Mouse (Mus musculus): Measurements from ENCODE around the gene Zmynd15. TPM values are rescaled to one million over a fixed set of nuclear protein-coding genes. Genes with fewer than 3 reads are reported as not detected.
"Not testable (repeated sequence)": the region's sequence is repeated elsewhere in the genome, so short reads cannot be mapped to it uniquely, and the experiment has no call there.

Zmynd15 gene
- polyA plus RNA-seq, 1 experiment from 2014 or later = 0.58 TPM

DNA sequence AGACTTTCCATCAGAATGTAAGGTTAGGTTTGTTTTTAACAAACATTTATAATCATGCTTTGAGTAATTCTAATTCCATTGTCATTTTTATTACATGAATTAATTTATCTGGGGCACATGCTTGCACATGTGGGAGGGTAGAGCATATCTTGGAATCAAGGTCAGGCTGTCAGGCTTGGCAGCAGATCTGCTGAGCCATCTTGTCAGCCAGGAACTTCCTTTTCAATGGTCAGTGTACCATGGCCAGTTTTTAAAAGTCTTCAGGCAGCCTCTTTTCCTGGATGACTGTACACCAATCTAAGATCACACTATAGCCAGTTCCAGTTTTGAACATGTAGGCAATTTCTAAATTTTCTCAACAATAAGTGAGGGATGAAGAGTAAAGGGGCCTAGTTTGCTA lies 13.5 kb downstream of the Zmynd15 start:
- Histone ChIP-seq H3K9ac (replicated peaks) (no peak overlapping the region), H3K27me3 (no peaks in the 10 kb centered on the region; the same call in 1 of the 2 replicates), H3K4me3 (replicated peaks) (no peak overlapping the region), H3K27ac (no peak overlapping the region), H3K4me1 (replicated peaks) (no peaks in the 10 kb centered on the region), H3K4me2 (no peak overlapping the region), H3K9me3 (no peaks in the 10 kb centered on the region), H3K36me3 (no peaks in the 10 kb centered on the region)
- ATAC-seq (ENCODE audit: insufficient number of reproducible peaks, insufficient read depth, low FRiP score, low TSS enrichment, low read depth) = no peak

DNA sequence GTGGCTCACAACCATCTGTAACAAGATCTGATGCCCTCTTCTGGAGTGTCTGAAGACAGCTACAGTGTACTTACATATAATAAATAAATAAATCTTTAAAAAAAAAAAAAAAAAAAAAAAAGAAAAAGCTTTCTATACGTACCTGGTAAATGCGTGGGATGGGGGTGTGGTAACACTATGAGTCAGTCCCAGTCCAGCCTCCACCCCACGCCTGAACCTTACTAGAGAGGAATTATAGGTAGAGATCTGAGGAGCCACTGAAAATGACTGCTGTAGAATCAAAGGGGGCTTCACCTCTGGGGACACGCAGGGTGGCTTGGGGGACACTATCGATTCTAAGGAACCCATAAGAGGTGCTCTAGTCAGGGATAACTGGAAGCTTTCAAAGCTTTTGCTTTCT lies 14.1 kb downstream of the Zmynd15 start:
- not testable (repeated sequence) for H3K9me3 ChIP-seq; H3K27me3 ChIP-seq; H3K4me3 ChIP-seq (replicated peaks); H3K27ac ChIP-seq; H3K9ac ChIP-seq (replicated peaks); ATAC-seq (ENCODE audit: insufficient number of reproducible peaks, insufficient read depth, low FRiP score, low TSS enrichment, low read depth); H3K4me1 ChIP-seq (replicated peaks); H3K4me2 ChIP-seq; H3K36me3 ChIP-seq
- WGBS = 86% methylated on average over 5 of the region's 5 CpGs

- no peak overlapping the region for H3K4me3 ChIP-seq (replicated peaks)
- 68% methylated on average over 12 of the region's 12 CpGs for WGBS
- H3K9ac ChIP-seq (replicated peaks) = no peak overlapping the region
- no peaks in the 10 kb centered on the region for H3K9me3 ChIP-seq
- H3K27me3 ChIP-seq = no peaks in the 10 kb centered on the region; the same call in 1 of the 2 replicates
- H3K27ac ChIP-seq = no peak overlapping the region
- ATAC-seq (ENCODE audit: insufficient number of reproducible peaks, insufficient read depth, low FRiP score, low TSS enrichment, low read depth) = no peak
- no peaks in the 10 kb centered on the region for H3K36me3 ChIP-seq
- H3K4me2 ChIP-seq = no peak overlapping the region
- H3K4me1 ChIP-seq (replicated peaks) = no peaks in the 10 kb centered on the region
Observed at GRCm38 (mm10) chr11:70474872-70475534, 15.8 kb downstream of the Zmynd15 start.

DNA sequence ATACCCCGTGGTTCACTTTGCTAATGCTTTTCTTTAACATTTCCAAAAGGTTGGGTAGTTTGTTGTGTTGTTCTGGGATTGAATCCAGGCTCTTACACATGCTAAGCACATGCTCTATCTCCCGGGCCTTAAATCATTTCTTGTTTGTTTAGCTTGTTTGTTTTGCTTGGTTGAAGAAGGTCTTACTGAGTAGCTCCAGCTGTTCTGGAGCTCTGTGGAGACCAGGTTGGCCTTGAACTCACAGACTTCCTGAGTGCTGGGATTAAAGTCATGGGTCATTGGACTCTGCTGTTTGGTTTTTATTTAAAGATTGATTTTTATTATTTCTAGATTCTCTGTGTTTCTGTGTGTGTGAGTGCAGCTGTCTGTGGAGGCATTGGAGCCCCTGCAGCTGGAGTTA lies 26.3 kb downstream of the Zmynd15 start:
- H3K27ac ChIP-seq = no peak overlapping the region
- no peak overlapping the region for H3K4me2 ChIP-seq
- no peaks in the 10 kb centered on the region for H3K27me3 ChIP-seq
- H3K9ac ChIP-seq (replicated peaks) = no peak overlapping the region
- H3K4me3 ChIP-seq (replicated peaks) = no peak overlapping the region
- H3K4me1 ChIP-seq (replicated peaks) = no peaks in the 10 kb centered on the region
- ATAC-seq (ENCODE audit: insufficient number of reproducible peaks, insufficient read depth, low FRiP score, low TSS enrichment, low read depth) = no peak
- WGBS = 69% methylated on average over 2 of the region's 2 CpGs
- H3K9me3 ChIP-seq = no peaks in the 10 kb centered on the region
- no peaks in the 10 kb centered on the region for H3K36me3 ChIP-seq

- Histone ChIP-seq H3K9me3 (peaks cover 4% of the 10 kb centered on the region; the same call in 1 of the 2 replicates), H3K9ac (replicated peaks) (no peak overlapping the region), H3K27ac (no peak overlapping the region), H3K36me3 (no peaks in the 10 kb centered on the region), H3K27me3 (no peaks in the 10 kb centered on the region; the same call in 1 of the 2 replicates), H3K4me2 (no peak overlapping the region), H3K4me1 (replicated peaks) (no peaks in the 10 kb centered on the region), H3K4me3 (replicated peaks) (no peak overlapping the region)
- no peak for ATAC-seq (ENCODE audit: insufficient number of reproducible peaks, insufficient read depth, low FRiP score, low TSS enrichment, low read depth)
- WGBS = 47% methylated on average over 4 of the region's 4 CpGs
Observed at GRCm38 (mm10) chr11:70487816-70488215, 28.6 kb downstream of the Zmynd15 start.

GRCm38 (mm10) chr11:70489138-70489537 lies 29.9 kb downstream of the Zmynd15 start:
- H3K9me3 ChIP-seq = peaks cover 4% of the 10 kb centered on the region; the same call in 1 of the 2 replicates
- no peak overlapping the region for H3K4me2 ChIP-seq
- no peak overlapping the region for H3K9ac ChIP-seq (replicated peaks)
- no peaks in the 10 kb centered on the region for H3K36me3 ChIP-seq
- no peak overlapping the region for H3K4me3 ChIP-seq (replicated peaks)
- no peaks in the 10 kb centered on the region; the same call in 1 of the 2 replicates for H3K27me3 ChIP-seq
- WGBS = 94% methylated on average over 3 of the region's 3 CpGs
- no peak overlapping the region for H3K27ac ChIP-seq
- H3K4me1 ChIP-seq (replicated peaks) = no peaks in the 10 kb centered on the region
- ATAC-seq (ENCODE audit: insufficient number of reproducible peaks, insufficient read depth, low FRiP score, low TSS enrichment, low read depth) = no peak

DNA sequence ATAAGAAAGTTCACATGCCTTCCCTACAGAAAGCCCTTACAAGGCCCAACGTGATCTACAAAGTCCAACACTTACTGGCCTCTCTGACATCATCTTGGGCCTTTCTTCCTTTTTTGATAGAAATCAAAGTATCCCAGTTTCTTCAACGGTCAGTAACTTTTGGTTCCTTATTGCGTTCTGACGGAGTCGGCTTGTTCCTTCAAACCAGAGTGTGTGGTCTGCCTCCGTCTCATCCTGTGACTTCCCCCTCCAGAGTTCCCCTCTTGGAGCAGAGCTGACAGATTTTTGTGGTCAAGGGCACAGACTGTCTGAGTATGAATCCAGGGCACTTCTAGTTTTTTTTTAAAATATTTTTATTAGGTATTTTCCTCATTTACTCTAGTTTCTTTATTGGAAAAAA lies 30.5 kb downstream of the Zmynd15 start:
- Histone ChIP-seq H3K4me1 (replicated peaks) (no peaks in the 10 kb centered on the region), H3K27ac (no peak overlapping the region), H3K4me3 (replicated peaks) (no peak overlapping the region), H3K27me3 (no peaks in the 10 kb centered on the region; the same call in 1 of the 2 replicates), H3K9me3 (peaks cover 4% of the 10 kb centered on the region; the same call in 1 of the 2 replicates), H3K9ac (replicated peaks) (no peak overlapping the region), H3K36me3 (no peaks in the 10 kb centered on the region), H3K4me2 (no peak overlapping the region)
- 86% methylated on average over 6 of the region's 6 CpGs for WGBS
- no peak for ATAC-seq (ENCODE audit: insufficient number of reproducible peaks, insufficient read depth, low FRiP score, low TSS enrichment, low read depth)

GRCm38 (mm10) chr11:70499566-70500475 lies 40.6 kb downstream of the Zmynd15 start:
- Histone ChIP-seq H3K4me1 (replicated peaks) (no peaks in the 10 kb centered on the region), H3K27me3 (no peaks in the 10 kb centered on the region; the same call in 1 of the 2 replicates), H3K9me3 (no peaks in the 10 kb centered on the region), H3K27ac (no peak overlapping the region), H3K4me3 (replicated peaks) (no peak overlapping the region), H3K4me2 (no peak overlapping the region), H3K9ac (replicated peaks) (no peak overlapping the region), H3K36me3 (no peaks in the 10 kb centered on the region)
- ATAC-seq (ENCODE audit: insufficient number of reproducible peaks, insufficient read depth, low FRiP score, low TSS enrichment, low read depth) = no peak
- 75% methylated on average over 14 of the region's 14 CpGs for WGBS

- no peaks in the 10 kb centered on the region for H3K36me3 ChIP-seq
- no peaks in the 10 kb centered on the region for H3K4me1 ChIP-seq (replicated peaks)
- no peaks in the 10 kb centered on the region for H3K9me3 ChIP-seq
- 93% methylated on average over 1 of the region's 1 CpGs for WGBS
- no peak for ATAC-seq (ENCODE audit: insufficient number of reproducible peaks, insufficient read depth, low FRiP score, low TSS enrichment, low read depth)
- no peak overlapping the region for H3K4me3 ChIP-seq (replicated peaks)
- no peak overlapping the region for H3K4me2 ChIP-seq
- H3K9ac ChIP-seq (replicated peaks) = no peak overlapping the region
- no peak overlapping the region for H3K27ac ChIP-seq
- peaks cover 2% of the 10 kb centered on the region; the same call in 1 of the 2 replicates for H3K27me3 ChIP-seq
Observed at GRCm38 (mm10) chr11:70500476-70500812, 41.2 kb downstream of the Zmynd15 start.

DNA sequence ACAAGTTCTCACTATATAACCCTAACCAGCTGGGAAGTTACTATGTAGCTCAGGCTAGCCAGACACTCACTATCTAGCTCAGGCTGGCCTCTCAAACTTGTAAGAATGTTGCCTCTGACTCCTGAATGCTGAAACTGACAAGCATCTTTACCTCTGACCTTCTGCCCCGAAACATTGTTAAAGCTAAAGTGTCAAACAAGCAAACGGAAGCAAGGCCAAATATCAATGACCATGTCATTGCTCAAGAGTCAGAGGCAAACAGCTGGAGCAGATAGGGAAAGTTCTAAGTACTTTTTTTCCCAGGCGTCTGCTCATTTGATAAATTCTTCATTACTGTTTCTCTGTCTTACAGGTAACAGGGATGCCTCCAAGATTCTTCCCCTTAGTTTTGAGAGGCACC lies 42.8 kb downstream of the Zmynd15 start:
- H3K36me3 ChIP-seq = no peaks in the 10 kb centered on the region
- H3K4me1 ChIP-seq (replicated peaks) = no peaks in the 10 kb centered on the region
- H3K4me2 ChIP-seq = no peak overlapping the region
- ATAC-seq (ENCODE audit: insufficient number of reproducible peaks, insufficient read depth, low FRiP score, low TSS enrichment, low read depth) = no peak
- H3K9me3 ChIP-seq = no peaks in the 10 kb centered on the region
- no peak overlapping the region for H3K27ac ChIP-seq
- H3K4me3 ChIP-seq (replicated peaks) = no peak overlapping the region
- H3K9ac ChIP-seq (replicated peaks) = no peak overlapping the region
- 64% methylated on average over 3 of the region's 3 CpGs for WGBS
- H3K27me3 ChIP-seq = peaks cover 5% of the 10 kb centered on the region; the same call in 1 of the 2 replicates

- Histone ChIP-seq H3K9me3 (no peaks in the 10 kb centered on the region), H3K4me3 (replicated peaks) (no peak within 1 kb of the TSS), H3K9ac (replicated peaks) (no peak within 1 kb of the TSS), H3K4me2 (no peak within 1 kb of the TSS), H3K27ac (no peak within 1 kb of the TSS), H3K4me1 (replicated peaks) (peaks cover 4% of the 10 kb centered on the region; the same call in 1 of the 2 replicates), H3K27me3 (peaks cover 13% of the 10 kb centered on the region), H3K36me3 (no peaks in the 10 kb centered on the region)
- no peak for ATAC-seq (ENCODE audit: insufficient number of reproducible peaks, insufficient read depth, low FRiP score, low TSS enrichment, low read depth)
- 71% methylated on average over 9 of the region's 9 CpGs for WGBS
Observed at GRCm38 (mm10) chr11:70504970-70505369, 45.7 kb downstream of the Zmynd15 start, which contains the start of gene Tm4sf5. Gene Tm4sf5, plus strand, starts transcription at chr11:70505244.

All from limb, embryonic 12.5 days (tissue).